Mouse (Mus musculus): ENCODE measurements at regions not wholly inside any gene's neighbourhood (a gene's known extent, or its start where the extent isn't known, plus 50 kb on each side); places are given as distances from the start of the nearest gene placed in this dataset.

- TF ChIP-seq CTCF (IDR thresholded peaks at IDR 0.05; ENCODE audit: low read depth) (no peak), EP300 (IDR thresholded peaks at IDR 0.05; ENCODE audit: low read depth) (no peak)
Observed at GRCm38 (mm10) chr12:35679025-35679424, 144.2 kb upstream of the Ahr start.

Data from heart, postnatal 0 days (tissue).